Mouse (Mus musculus): ENCODE measurements around the gene Kcnj15. TPM values are rescaled to one million over a fixed set of nuclear protein-coding genes. Genes with fewer than 3 reads are reported as not detected.

Gene Kcnj15
- polyA plus RNA-seq, 1 experiment: 0.22 TPM

DNA sequence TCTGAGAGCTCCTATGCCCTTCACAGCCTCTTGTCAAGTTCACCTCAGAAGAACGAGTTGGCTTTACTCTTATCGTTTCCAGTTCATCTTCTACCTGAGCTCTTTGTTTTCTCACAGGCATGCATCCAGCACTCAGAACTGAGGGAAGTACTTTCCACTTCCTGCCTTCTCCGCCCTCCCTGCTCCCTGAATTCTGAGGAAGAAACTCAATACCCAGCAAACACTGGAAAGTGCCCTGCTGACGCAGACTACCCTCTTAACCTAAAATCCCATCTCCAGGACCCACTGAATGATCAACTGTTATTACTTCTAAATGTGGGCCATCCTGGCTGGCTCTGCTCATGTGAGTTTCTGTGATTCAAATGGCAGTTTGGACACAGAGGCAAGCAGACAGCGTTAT, 8.7 kb upstream of the Kcnj15 start:
- TF ChIP-seq POLR2A (IDR thresholded peaks at IDR 0.05; ENCODE audit: borderline replicate concordance, extremely low read depth, insufficient read depth, insufficient read length, poor library complexity, severe bottlenecking) (no peak), CTCF (IDR thresholded peaks at IDR 0.05; ENCODE audit: borderline replicate concordance, extremely low read depth, insufficient read depth, insufficient read length) (no peak)

DNA sequence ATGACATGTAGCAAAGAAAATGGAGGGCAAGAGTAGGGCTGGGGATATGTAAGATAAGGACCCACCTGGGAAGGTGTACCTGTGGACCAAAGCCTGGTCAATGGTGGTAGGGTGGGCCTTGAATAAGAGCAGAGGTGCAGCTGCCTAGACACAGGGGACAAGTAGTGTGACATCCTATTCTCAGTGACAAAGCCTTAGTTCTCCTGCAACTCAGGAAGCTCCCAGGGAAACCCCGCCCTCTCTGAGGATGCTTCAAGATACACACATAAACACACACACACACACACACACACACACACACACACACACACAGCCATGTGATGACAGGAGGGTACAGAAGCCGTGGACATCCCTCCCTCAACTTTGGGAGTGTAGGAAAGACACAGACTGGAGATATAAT, 710 bp upstream of the Kcnj15 start:
- no peak for DNase-seq (ENCODE audit: low read depth)
- TF ChIP-seq CTCF (IDR thresholded peaks at IDR 0.05; ENCODE audit: borderline replicate concordance, extremely low read depth, insufficient read depth, insufficient read length): no peak
- no peak for TF ChIP-seq POLR2A (IDR thresholded peaks at IDR 0.05; ENCODE audit: borderline replicate concordance, extremely low read depth, insufficient read depth, insufficient read length, poor library complexity, severe bottlenecking)

More for the DNA sequence above, 8.7 kb upstream of the Kcnj15 start:
- no peak for DNase-seq (ENCODE audit: low read depth)

DNA sequence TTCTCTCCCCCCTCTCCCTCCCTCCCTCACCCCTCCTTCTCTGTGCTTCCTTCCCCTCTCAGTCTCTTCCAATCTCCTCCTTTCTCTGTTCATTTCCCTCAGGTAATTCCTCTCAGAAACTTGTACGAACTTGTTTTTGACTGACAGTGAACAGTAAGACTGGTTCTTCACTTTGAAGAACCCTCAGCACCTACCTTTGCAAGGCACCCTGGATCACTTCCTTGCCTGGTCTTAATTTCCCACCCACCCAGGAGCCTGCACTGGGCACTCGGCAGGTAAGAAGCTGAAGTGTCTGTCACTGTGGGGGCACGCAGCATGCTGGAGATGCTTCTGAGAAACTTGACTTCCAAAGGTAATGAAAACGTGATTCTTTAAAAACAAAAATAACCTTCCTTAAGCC, 742 bp downstream of the Kcnj15 start:
- no peak for DNase-seq (ENCODE audit: low read depth)
- TF ChIP-seq CTCF (IDR thresholded peaks at IDR 0.05; ENCODE audit: borderline replicate concordance, extremely low read depth, insufficient read depth, insufficient read length) (no peak), POLR2A (IDR thresholded peaks at IDR 0.05; ENCODE audit: borderline replicate concordance, extremely low read depth, insufficient read depth, insufficient read length, poor library complexity, severe bottlenecking) (no peak)

DNA sequence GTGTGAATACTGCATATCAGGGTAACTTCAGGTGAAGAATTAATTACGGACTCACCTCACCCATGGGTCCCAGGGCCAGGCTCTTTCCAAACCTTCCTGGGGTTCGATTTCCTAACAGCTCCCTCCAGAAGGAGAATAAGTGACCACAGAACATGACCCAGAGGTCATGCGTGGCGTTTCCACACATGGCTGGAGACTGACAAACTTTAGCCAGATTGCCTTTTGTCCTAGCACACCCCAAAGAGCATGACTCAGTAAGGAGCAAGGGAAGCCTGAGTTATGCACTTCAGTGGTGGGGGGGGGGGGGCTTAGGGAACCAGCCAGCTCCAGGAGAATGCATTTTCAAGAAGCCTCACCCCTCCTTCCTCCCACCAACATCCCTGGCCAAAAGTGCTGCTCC, 2.1 kb downstream of the Kcnj15 start:
- DNase-seq (ENCODE audit: low read depth): no peak
- TF ChIP-seq POLR2A (IDR thresholded peaks at IDR 0.05; ENCODE audit: borderline replicate concordance, extremely low read depth, insufficient read depth, insufficient read length, poor library complexity, severe bottlenecking) (no peak), CTCF (IDR thresholded peaks at IDR 0.05; ENCODE audit: borderline replicate concordance, extremely low read depth, insufficient read depth, insufficient read length) (no peak)

DNA sequence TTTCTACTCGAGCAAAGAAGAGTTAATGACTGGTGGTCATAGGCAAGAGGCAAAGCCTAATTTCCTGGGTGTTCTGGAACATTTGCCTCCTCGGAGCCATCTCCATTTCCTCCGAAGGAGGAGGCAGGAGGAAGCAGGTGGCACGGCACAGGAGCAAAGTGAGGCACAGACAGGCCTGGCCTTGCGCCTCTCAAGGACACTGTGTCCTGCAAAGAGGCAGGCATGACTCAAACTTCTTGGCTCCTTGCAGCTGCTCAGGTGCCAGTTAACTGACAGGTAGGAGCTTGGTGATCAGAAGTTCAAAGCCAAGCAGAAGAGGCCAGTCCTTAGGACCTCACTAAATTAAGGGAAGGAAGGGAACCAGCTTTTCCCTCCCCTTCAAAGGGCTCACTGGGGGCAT, 3.3 kb downstream of the Kcnj15 start:
- TF ChIP-seq CTCF (IDR thresholded peaks at IDR 0.05; ENCODE audit: borderline replicate concordance, extremely low read depth, insufficient read depth, insufficient read length): no peak
- TF ChIP-seq POLR2A (IDR thresholded peaks at IDR 0.05; ENCODE audit: borderline replicate concordance, extremely low read depth, insufficient read depth, insufficient read length, poor library complexity, severe bottlenecking): no peak
- DNase-seq (ENCODE audit: low read depth): no peak

DNA sequence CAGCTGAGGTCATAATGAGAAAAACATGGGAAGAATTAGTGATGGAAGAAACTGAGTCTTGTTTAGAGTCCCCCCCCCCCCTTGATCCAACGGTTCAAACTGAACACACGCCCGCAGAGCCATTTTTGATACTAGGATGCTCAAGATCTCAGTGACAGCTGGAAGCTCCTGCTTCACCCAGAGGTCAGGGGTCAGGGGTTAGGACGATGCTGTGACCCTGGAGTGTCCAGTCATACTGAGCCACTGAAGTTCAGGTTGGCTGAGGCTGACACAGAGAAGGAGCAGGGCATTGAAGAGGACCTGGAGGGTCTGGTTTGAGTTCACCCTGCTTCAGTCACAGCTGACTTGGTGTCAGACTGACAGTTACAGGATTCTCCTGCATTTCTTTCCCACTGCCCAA, 4.4 kb downstream of the Kcnj15 start:
- DNase-seq (ENCODE audit: low read depth): no peak
- no peak for TF ChIP-seq CTCF (IDR thresholded peaks at IDR 0.05; ENCODE audit: borderline replicate concordance, extremely low read depth, insufficient read depth, insufficient read length)
- no peak for TF ChIP-seq POLR2A (IDR thresholded peaks at IDR 0.05; ENCODE audit: borderline replicate concordance, extremely low read depth, insufficient read depth, insufficient read length, poor library complexity, severe bottlenecking)

DNA sequence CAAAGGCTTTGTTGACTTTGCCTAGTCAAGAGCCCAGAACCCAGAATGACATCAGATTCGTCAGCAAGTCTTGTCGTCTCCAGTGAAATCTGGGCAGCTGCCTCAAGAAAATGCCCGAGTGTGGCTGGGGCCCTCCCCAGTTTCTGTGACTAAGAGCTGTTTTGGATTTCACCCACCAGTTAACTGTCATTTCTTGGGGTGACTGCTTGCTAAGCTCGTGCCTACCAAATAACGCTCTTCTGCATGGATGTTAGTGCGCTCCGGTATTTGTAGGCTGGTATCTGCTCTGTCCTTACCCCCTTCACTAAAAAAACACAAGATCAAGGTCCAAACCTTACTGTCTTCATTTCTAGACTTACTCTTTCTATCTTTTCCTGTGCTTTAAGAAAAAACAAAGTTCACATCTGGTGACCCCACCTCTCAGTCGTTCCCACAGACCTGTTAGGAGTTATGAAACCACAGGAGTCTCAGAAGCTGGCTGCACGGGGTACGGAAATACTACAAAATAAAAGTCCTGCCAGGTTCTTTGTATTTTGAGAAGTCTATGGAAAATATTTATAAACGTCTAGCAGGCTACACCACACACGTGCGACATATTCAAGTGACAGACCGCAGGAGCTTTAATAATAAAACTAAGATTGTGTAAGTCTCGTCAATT, 5.5 kb downstream of the Kcnj15 start:
- no peak for DNase-seq (ENCODE audit: low read depth)
- TF ChIP-seq CTCF (IDR thresholded peaks at IDR 0.05; ENCODE audit: borderline replicate concordance, extremely low read depth, insufficient read depth, insufficient read length) (no peak), POLR2A (IDR thresholded peaks at IDR 0.05; ENCODE audit: borderline replicate concordance, extremely low read depth, insufficient read depth, insufficient read length, poor library complexity, severe bottlenecking) (no peak)

DNA sequence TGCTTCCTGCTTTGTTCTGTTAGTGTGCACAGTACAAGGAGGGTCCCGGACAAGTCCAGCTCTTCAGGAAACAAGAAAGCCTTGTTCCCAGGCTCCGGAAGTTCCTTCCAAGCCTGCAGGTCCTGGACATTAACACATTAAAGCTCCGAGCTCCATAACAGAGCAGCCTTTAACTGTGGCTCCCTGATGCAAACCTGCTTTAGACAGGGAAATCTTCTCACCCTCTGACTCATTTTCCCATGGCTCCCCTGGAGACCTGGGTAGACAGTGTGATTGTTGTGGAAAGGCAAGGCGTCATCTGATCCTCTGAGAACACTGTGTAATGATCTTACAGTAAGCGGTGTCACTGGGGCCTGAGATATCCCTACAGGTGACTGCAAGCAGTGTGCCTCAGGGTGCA, 7.0 kb downstream of the Kcnj15 start:
- no peak for DNase-seq (ENCODE audit: low read depth)
- TF ChIP-seq CTCF (IDR thresholded peaks at IDR 0.05; ENCODE audit: borderline replicate concordance, extremely low read depth, insufficient read depth, insufficient read length) (no peak), POLR2A (IDR thresholded peaks at IDR 0.05; ENCODE audit: borderline replicate concordance, extremely low read depth, insufficient read depth, insufficient read length, poor library complexity, severe bottlenecking) (no peak)

DNA sequence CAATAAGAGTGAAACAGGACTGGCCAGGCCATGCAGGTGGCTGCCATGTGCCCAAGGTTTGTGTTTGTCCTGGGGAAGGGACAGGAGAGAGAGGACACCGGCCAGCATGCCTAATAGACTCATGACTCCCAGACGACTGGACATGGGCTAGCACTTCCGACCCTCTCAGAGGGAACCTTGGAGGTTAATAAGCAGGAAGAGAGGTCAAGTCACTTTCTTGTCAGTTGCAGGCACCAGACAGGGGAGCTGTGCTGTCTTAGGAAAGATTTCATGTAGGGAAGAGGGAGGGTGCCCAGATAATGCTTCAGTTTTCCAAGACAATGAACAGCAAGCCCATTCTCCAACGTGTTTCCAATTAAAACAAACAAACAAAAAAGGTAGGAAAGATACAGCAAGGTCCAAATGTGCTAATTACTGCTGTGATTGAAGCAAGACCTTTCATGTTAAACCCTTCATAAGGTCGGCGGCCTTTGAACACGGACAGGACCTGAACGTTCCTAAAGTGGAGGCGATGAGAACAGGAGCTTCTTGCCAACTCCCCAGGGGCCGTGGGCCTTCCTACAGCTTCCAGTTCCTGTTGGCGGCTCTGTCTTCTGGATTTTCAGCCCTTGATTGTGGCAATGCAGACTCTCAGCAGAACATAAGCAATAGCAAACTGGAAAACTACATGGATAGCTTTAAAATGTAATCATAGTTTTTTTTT, 10.3 kb downstream of the Kcnj15 start:
- TF ChIP-seq POLR2A (IDR thresholded peaks at IDR 0.05; ENCODE audit: borderline replicate concordance, extremely low read depth, insufficient read depth, insufficient read length, poor library complexity, severe bottlenecking) (no peak), CTCF (IDR thresholded peaks at IDR 0.05; ENCODE audit: borderline replicate concordance, extremely low read depth, insufficient read depth, insufficient read length) (no peak)
- no peak for DNase-seq (ENCODE audit: low read depth)

DNA sequence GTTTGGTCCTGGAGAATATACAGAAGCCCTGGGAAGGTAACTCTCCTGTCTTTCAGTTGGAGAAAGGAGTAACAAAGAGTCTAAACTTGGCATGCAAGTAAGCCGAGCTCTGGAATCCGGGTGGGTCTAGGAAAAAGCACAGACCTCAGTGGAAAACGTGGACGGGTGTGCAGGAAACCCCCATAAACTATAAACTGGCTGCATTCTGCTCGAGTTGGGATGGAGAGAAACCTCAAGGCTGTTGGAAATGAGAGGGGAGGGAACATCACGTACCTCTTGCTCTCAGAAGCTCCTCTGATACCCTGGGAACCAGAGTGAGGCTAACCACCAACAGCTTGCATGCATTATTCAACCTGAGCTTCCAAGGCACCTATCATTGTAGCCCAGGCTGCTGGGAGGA, 12.3 kb downstream of the Kcnj15 start:
- TF ChIP-seq POLR2A (IDR thresholded peaks at IDR 0.05; ENCODE audit: borderline replicate concordance, extremely low read depth, insufficient read depth, insufficient read length, poor library complexity, severe bottlenecking) (no peak), CTCF (IDR thresholded peaks at IDR 0.05; ENCODE audit: borderline replicate concordance, extremely low read depth, insufficient read depth, insufficient read length) (no peak)
- no peak for DNase-seq (ENCODE audit: low read depth)

DNA sequence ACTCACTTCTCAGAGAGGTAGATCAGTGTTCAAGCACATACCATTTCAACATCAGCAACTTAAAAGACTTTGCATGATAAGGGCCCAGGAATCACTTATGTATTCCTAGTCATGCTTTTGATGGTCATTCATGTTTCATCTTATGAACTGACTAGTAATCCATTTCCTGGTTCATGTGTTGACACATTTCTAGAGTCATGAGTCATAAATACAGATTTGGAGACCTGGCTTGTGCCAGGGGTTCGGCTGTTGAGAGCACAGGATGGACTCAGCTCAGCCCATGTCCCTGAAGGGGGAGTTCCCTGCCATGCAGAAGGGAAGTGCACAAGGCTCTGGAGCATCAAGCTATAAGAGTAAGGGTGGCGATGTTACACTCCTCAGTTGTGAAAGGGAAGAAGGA, 15.7 kb downstream of the Kcnj15 start:
- DNase-seq (ENCODE audit: low read depth): no peak
- TF ChIP-seq CTCF (IDR thresholded peaks at IDR 0.05; ENCODE audit: borderline replicate concordance, extremely low read depth, insufficient read depth, insufficient read length) (no peak), POLR2A (IDR thresholded peaks at IDR 0.05; ENCODE audit: borderline replicate concordance, extremely low read depth, insufficient read depth, insufficient read length, poor library complexity, severe bottlenecking) (no peak)

Measured in brain, embryonic 14.5 days (tissue).